Mouse (Mus musculus) forebrain, embryonic 15.5 days (tissue): Measurements from ENCODE around the gene Caskin1. TPM values are rescaled to one million over a fixed set of nuclear protein-coding genes. Genes with fewer than 3 reads are reported as not detected.

Experiments
- ATAC-seq: fragments of 200-750 bp; cut with Nextera tagmentation; replicated peaks from 2 replicates; pipeline ENCODE4 v1.8.0; 2017; ENCODE audit warnings: mild to moderate bottlenecking, moderate TSS enrichment, moderate library complexity
- H3K27ac ChIP-seq: fragments of 300-500 bp; sonication (generic); replicated peaks from 2 replicates; pipeline ENCODE4 v1.5.1; 2015; ENCODE audit warnings: mild to moderate bottlenecking, inconsistent platforms
- H3K27me3 ChIP-seq: fragments of 300-500 bp; sonication (generic); 2 replicates; pipeline ENCODE4 v1.6.1; 2015; ENCODE audit warnings: inconsistent platforms
- H3K36me3 ChIP-seq: fragments of 300-500 bp; sonication (generic); 2 replicates; pipeline ENCODE4 v1.6.1; 2015; ENCODE audit warnings: mild to moderate bottlenecking, inconsistent platforms
- H3K4me1 ChIP-seq: fragments of 300-500 bp; sonication (generic); 2 replicates; pipeline ENCODE4 v1.6.1; 2015; ENCODE audit warnings: inconsistent platforms
- H3K4me2 ChIP-seq: fragments of 300-500 bp; sonication (generic); replicated peaks from 2 replicates; pipeline ENCODE4 v1.6.1; 2015; ENCODE audit warnings: mild to moderate bottlenecking, inconsistent platforms
- H3K4me3 ChIP-seq: fragments of 300-500 bp; sonication (generic); 2 replicates; pipeline ENCODE4 v1.5.1; 2015; ENCODE audit warnings: mild to moderate bottlenecking, inconsistent platforms
- H3K9ac ChIP-seq: fragments of 300-500 bp; sonication (generic); replicated peaks from 2 replicates; pipeline ENCODE4 v1.6.1; 2015; ENCODE audit warnings: mild to moderate bottlenecking, inconsistent platforms
- H3K9me3 ChIP-seq: fragments of 300-500 bp; sonication (generic); 2 replicates; pipeline ENCODE4 v1.6.1; 2016; ENCODE audit warnings: inconsistent platforms
- WGBS: fragments of 180-500 bp; shearing (Covaris S2); methylation state at CpG from one replicate; pipeline ENCODE4 v1.1.7; 2015; ENCODE audit warnings: mixed read lengths; 5-methylcytosine and 5-hydroxymethylcytosine counted together
- polyA plus RNA-seq: library from polyadenylated mRNA; unstranded; fragments of >200 nt; fragmentation: Nextera tagmentation; extraction: Ambion mirVana; gene quantifications from 2 replicates; pipeline ENCODE4 v1.2.1, GENCODE M21; 2015

Gene Caskin1
- polyA plus RNA-seq: 25.6 and 26.4 TPM in 2 replicates

- under 1% methylated on average over 43 of the region's 45 CpGs for WGBS
- Histone ChIP-seq H3K4me1 (peaks cover 37% of the 10 kb centered on the region), H3K9ac (peak within 1 kb of the TSS; percentile 93), H3K4me2 (peak within 1 kb of the TSS; percentile 69), H3K4me3 (peak within 1 kb of the TSS; percentile 79), H3K36me3 (no peaks in the 10 kb centered on the region), H3K27ac (peak within 1 kb of the TSS; percentile 91), H3K9me3 (no peaks in the 10 kb centered on the region), H3K27me3 (no peaks in the 10 kb centered on the region)
- ATAC-seq: peak; percentile 73
Measured at GRCm38 (mm10) chr17:24488186-24488661, at the start of gene Caskin1. Gene Caskin1 (plus strand): TSS chr17:24488601.

- Histone ChIP-seq H3K4me2 (no peak overlapping the region), H3K4me3 (no peak overlapping the region), H3K4me1 (no peaks in the 10 kb centered on the region), H3K9ac (no peak overlapping the region), H3K27ac (no peak overlapping the region), H3K27me3 (no peaks in the 10 kb centered on the region), H3K9me3 (no peaks in the 10 kb centered on the region), H3K36me3 (peaks cover 47% of the 10 kb centered on the region)
- no peak for ATAC-seq
- WGBS: 90% methylated on average over 8 of the region's 8 CpGs
Measured at GRCm38 (mm10) chr17:24440377-24440776, 48.0 kb upstream of the Caskin1 start.

GRCm38 (mm10) chr17:24441148-24441547 lies 47.3 kb upstream of the Caskin1 start:
- no peaks in the 10 kb centered on the region for H3K9me3 ChIP-seq
- H3K27ac ChIP-seq: no peak overlapping the region
- H3K27me3 ChIP-seq: no peaks in the 10 kb centered on the region
- ATAC-seq: no peak
- no peaks in the 10 kb centered on the region for H3K4me1 ChIP-seq
- H3K4me3 ChIP-seq: no peak overlapping the region
- 45% methylated on average over 2 of the region's 2 CpGs for WGBS
- H3K4me2 ChIP-seq: no peak overlapping the region
- peaks cover 55% of the 10 kb centered on the region for H3K36me3 ChIP-seq
- H3K9ac ChIP-seq: no peak overlapping the region

- ATAC-seq: no peak
- Histone ChIP-seq H3K9ac (no peak overlapping the region), H3K27ac (no peak overlapping the region), H3K4me2 (no peak overlapping the region), H3K36me3 (peaks cover 64% of the 10 kb centered on the region), H3K9me3 (no peaks in the 10 kb centered on the region), H3K4me3 (no peak overlapping the region), H3K4me1 (no peaks in the 10 kb centered on the region), H3K27me3 (no peaks in the 10 kb centered on the region)
- WGBS: 91% methylated on average over 14 of the region's 14 CpGs
Measured at GRCm38 (mm10) chr17:24442107-24442506, 46.3 kb upstream of the Caskin1 start.

- no peaks in the 10 kb centered on the region for H3K4me1 ChIP-seq
- no peak within 1 kb of the TSS for H3K9ac ChIP-seq
- H3K4me2 ChIP-seq: no peak within 1 kb of the TSS
- ATAC-seq: no peak
- no peaks in the 10 kb centered on the region for H3K9me3 ChIP-seq
- WGBS: 82% methylated on average over 7 of the region's 7 CpGs
- H3K36me3 ChIP-seq: peaks cover 70% of the 10 kb centered on the region
- no peaks in the 10 kb centered on the region for H3K27me3 ChIP-seq
- H3K27ac ChIP-seq: no peak within 1 kb of the TSS
- H3K4me3 ChIP-seq: no peak within 1 kb of the TSS
Measured at GRCm38 (mm10) chr17:24442632-24443155, 45.7 kb upstream of the Caskin1 start, which contains the start of gene Dnase1l2. Gene Dnase1l2 (minus strand): TSS chr17:24443105.

GRCm38 (mm10) chr17:24443409-24443808 lies 45.0 kb upstream of the Caskin1 start:
- Histone ChIP-seq H3K36me3 (peaks cover 74% of the 10 kb centered on the region), H3K27ac (no peak overlapping the region), H3K4me1 (no peaks in the 10 kb centered on the region), H3K9ac (no peak overlapping the region), H3K4me2 (no peak overlapping the region), H3K4me3 (no peak overlapping the region), H3K27me3 (no peaks in the 10 kb centered on the region), H3K9me3 (no peaks in the 10 kb centered on the region)
- ATAC-seq: no peak
- WGBS: 91% methylated on average over 4 of the region's 4 CpGs

GRCm38 (mm10) chr17:24446590-24446989 lies 41.8 kb upstream of the Caskin1 start:
- Histone ChIP-seq H3K27me3 (no peaks in the 10 kb centered on the region), H3K9ac (no peak overlapping the region), H3K4me2 (no peak overlapping the region), H3K27ac (no peak overlapping the region), H3K9me3 (no peaks in the 10 kb centered on the region), H3K4me1 (no peaks in the 10 kb centered on the region), H3K4me3 (no peak overlapping the region), H3K36me3 (peaks cover 81% of the 10 kb centered on the region)
- no peak for ATAC-seq
- 93% methylated on average over 8 of the region's 8 CpGs for WGBS

- H3K27ac ChIP-seq: no peak overlapping the region
- 94% methylated on average over 6 of the region's 6 CpGs for WGBS
- ATAC-seq: no peak
- H3K36me3 ChIP-seq: peaks cover 70% of the 10 kb centered on the region
- no peaks in the 10 kb centered on the region for H3K9me3 ChIP-seq
- no peaks in the 10 kb centered on the region for H3K27me3 ChIP-seq
- H3K4me3 ChIP-seq: no peak overlapping the region
- H3K9ac ChIP-seq: no peak overlapping the region
- no peak overlapping the region for H3K4me2 ChIP-seq
- peaks cover 24% of the 10 kb centered on the region for H3K4me1 ChIP-seq
Measured at GRCm38 (mm10) chr17:24449507-24449906, 38.9 kb upstream of the Caskin1 start.

GRCm38 (mm10) chr17:24451220-24451619 lies 37.2 kb upstream of the Caskin1 start:
- WGBS: 97% methylated on average over 6 of the region's 6 CpGs
- Histone ChIP-seq H3K36me3 (peaks cover 52% of the 10 kb centered on the region), H3K4me2 (no peak overlapping the region), H3K4me3 (no peak overlapping the region), H3K27me3 (no peaks in the 10 kb centered on the region), H3K9ac (no peak overlapping the region), H3K9me3 (no peaks in the 10 kb centered on the region), H3K4me1 (peaks cover 24% of the 10 kb centered on the region), H3K27ac (no peak overlapping the region)
- ATAC-seq: no peak

- Histone ChIP-seq H3K36me3 (peaks cover 32% of the 10 kb centered on the region), H3K4me3 (no peak overlapping the region), H3K4me1 (peaks cover 24% of the 10 kb centered on the region), H3K27me3 (no peaks in the 10 kb centered on the region), H3K27ac (no peak overlapping the region), H3K9ac (no peak overlapping the region), H3K4me2 (no peak overlapping the region), H3K9me3 (no peaks in the 10 kb centered on the region)
- no peak for ATAC-seq
- WGBS: 91% methylated on average over 2 of the region's 2 CpGs
Measured at GRCm38 (mm10) chr17:24453372-24453771, 35.0 kb upstream of the Caskin1 start.

GRCm38 (mm10) chr17:24454218-24454755 lies 34.1 kb upstream of the Caskin1 start:
- Histone ChIP-seq H3K9me3 (no peaks in the 10 kb centered on the region), H3K4me2 (peak overlapping the region; percentile 74), H3K27me3 (no peaks in the 10 kb centered on the region), H3K27ac (peak overlapping the region; percentile 85), H3K4me1 (peaks cover 24% of the 10 kb centered on the region), H3K4me3 (peak overlapping the region; percentile 73), H3K36me3 (peaks cover 22% of the 10 kb centered on the region), H3K9ac (peak overlapping the region; percentile 92)
- ATAC-seq: no peak
- 9% methylated on average over 14 of the region's 14 CpGs for WGBS

- ATAC-seq: peak; percentile 96
- H3K9me3 ChIP-seq: no peaks in the 10 kb centered on the region
- WGBS: 0% methylated on average over 67 of the region's 67 CpGs
- peaks cover 16% of the 10 kb centered on the region for H3K36me3 ChIP-seq
- peak overlapping the region; percentile 85 for H3K27ac ChIP-seq
- peak overlapping the region; percentile 73 for H3K4me3 ChIP-seq
- peak overlapping the region; percentile 92 for H3K9ac ChIP-seq
- peaks cover 24% of the 10 kb centered on the region for H3K4me1 ChIP-seq
- H3K27me3 ChIP-seq: no peaks in the 10 kb centered on the region
- peak overlapping the region; percentile 74 for H3K4me2 ChIP-seq
Measured at GRCm38 (mm10) chr17:24454756-24455522, 33.5 kb upstream of the Caskin1 start.
